Mouse (Mus musculus) forebrain, embryonic 13.5 days (tissue): ENCODE results near the gene Tob1. TPM values are rescaled to one million over a fixed set of nuclear protein-coding genes. Genes with fewer than 3 reads are reported as not detected.

Experiments used
- ATAC-seq: fragments of 200-750 bp; cut with Nextera tagmentation; 2 replicates; pipeline ENCODE4 v1.8.0; 2017
- H3K27ac ChIP-seq: fragments of 300-500 bp; sonication (generic); 2 replicates; pipeline ENCODE4 v1.5.1; 2015; ENCODE audit warnings: inconsistent platforms, mild to moderate bottlenecking, moderate library complexity
- H3K27me3 ChIP-seq: fragments of 300-500 bp; sonication (generic); 2 replicates; pipeline ENCODE4 v1.6.1; 2015; ENCODE audit warnings: mild to moderate bottlenecking, inconsistent platforms
- H3K36me3 ChIP-seq: fragments of 300-500 bp; sonication (generic); 2 replicates; pipeline ENCODE4 v1.6.1; 2015; ENCODE audit warnings: mild to moderate bottlenecking, inconsistent platforms; ENCODE audit not compliant: poor library complexity, severe bottlenecking
- H3K4me1 ChIP-seq: fragments of 300-500 bp; sonication (generic); 2 replicates; pipeline ENCODE4 v1.6.1; 2015; ENCODE audit warnings: inconsistent platforms
- H3K4me2 ChIP-seq: fragments of 300-500 bp; sonication (generic); 2 replicates; pipeline ENCODE4 v1.6.1; 2015; ENCODE audit warnings: inconsistent platforms, mild to moderate bottlenecking, moderate library complexity
- H3K4me3 ChIP-seq: fragments of 300-500 bp; sonication (generic); 2 replicates; pipeline ENCODE4 v1.5.1; 2015; ENCODE audit warnings: mild to moderate bottlenecking, inconsistent platforms
- H3K9ac ChIP-seq: fragments of 300-500 bp; sonication (generic); 2 replicates; pipeline ENCODE4 v1.6.1; 2015; ENCODE audit warnings: mild to moderate bottlenecking, inconsistent platforms
- H3K9me3 ChIP-seq: fragments of 300-500 bp; sonication (generic); replicated peaks from 2 replicates; pipeline ENCODE4 v1.6.1; 2016; ENCODE audit warnings: inconsistent platforms
- WGBS: fragments of 180-500 bp; shearing (Covaris S2); methylation state at CpG from one replicate; pipeline ENCODE4 v1.1.7; 2015; 5-methylcytosine and 5-hydroxymethylcytosine counted together
- polyA plus RNA-seq: library from polyadenylated mRNA; unstranded; fragments of >200 nt; fragmentation: Nextera tagmentation; extraction: Ambion mirVana; gene quantifications from 2 replicates; pipeline ENCODE4 v1.2.1, GENCODE M21; 2015

The Tob1 gene
- polyA plus RNA-seq, 1 experiment from 2014 or later: 41.0 TPM

GRCm38 (mm10) chr11:94255733-94256132 lies 44.5 kb downstream of the Tob1 start:
- H3K9me3 ChIP-seq: no peaks in the 10 kb centered on the region
- no peak overlapping the region for H3K4me2 ChIP-seq
- H3K36me3 ChIP-seq: no peaks in the 10 kb centered on the region
- no peak overlapping the region for H3K9ac ChIP-seq
- no peak overlapping the region for H3K4me3 ChIP-seq
- peak; percentile 65; the same call in 1 of the 2 replicates for ATAC-seq
- H3K4me1 ChIP-seq: peaks cover 6% of the 10 kb centered on the region; the same call in 1 of the 2 replicates
- 57% methylated on average over 5 of the region's 5 CpGs for WGBS
- no peaks in the 10 kb centered on the region for H3K27me3 ChIP-seq
- no peak overlapping the region for H3K27ac ChIP-seq

GRCm38 (mm10) chr11:94257987-94258386 lies 46.7 kb downstream of the Tob1 start:
- no peak overlapping the region for H3K27ac ChIP-seq
- WGBS: 61% methylated on average over 14 of the region's 14 CpGs
- no peaks in the 10 kb centered on the region for H3K36me3 ChIP-seq
- H3K9me3 ChIP-seq: no peaks in the 10 kb centered on the region
- H3K4me3 ChIP-seq: no peak overlapping the region
- H3K4me2 ChIP-seq: no peak overlapping the region
- no peak overlapping the region for H3K9ac ChIP-seq
- H3K4me1 ChIP-seq: peaks cover 6% of the 10 kb centered on the region; the same call in 1 of the 2 replicates
- no peaks in the 10 kb centered on the region for H3K27me3 ChIP-seq
- peak; percentile 74; the same call in 1 of the 2 replicates for ATAC-seq

DNA sequence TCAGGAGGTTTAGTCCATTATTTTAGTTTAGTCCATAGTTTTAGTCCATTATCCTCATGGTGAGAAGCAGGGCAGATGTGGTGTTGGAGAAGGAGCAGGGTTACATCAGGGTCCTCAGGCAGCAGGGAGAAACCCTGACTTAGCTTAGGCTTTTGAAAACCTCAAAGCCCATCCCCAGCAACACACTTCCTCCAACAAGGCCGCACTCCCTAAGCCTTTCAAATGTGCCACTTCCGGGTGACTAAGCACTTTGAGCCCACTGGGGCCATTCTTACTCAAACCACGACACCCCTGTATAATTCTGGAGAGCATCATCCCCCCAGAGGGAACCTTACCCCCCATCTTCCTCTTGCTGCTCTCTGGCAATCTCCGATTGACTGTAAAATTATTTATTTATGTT lies 48.6 kb downstream of the Tob1 start:
- ATAC-seq: no peak
- Histone ChIP-seq H3K27me3 (no peaks in the 10 kb centered on the region), H3K27ac (no peak overlapping the region), H3K4me2 (no peak overlapping the region), H3K36me3 (no peaks in the 10 kb centered on the region), H3K4me1 (peaks cover 6% of the 10 kb centered on the region; the same call in 1 of the 2 replicates), H3K9ac (no peak overlapping the region), H3K9me3 (no peaks in the 10 kb centered on the region), H3K4me3 (no peak overlapping the region)
- WGBS: 42% methylated on average over 4 of the region's 4 CpGs

DNA sequence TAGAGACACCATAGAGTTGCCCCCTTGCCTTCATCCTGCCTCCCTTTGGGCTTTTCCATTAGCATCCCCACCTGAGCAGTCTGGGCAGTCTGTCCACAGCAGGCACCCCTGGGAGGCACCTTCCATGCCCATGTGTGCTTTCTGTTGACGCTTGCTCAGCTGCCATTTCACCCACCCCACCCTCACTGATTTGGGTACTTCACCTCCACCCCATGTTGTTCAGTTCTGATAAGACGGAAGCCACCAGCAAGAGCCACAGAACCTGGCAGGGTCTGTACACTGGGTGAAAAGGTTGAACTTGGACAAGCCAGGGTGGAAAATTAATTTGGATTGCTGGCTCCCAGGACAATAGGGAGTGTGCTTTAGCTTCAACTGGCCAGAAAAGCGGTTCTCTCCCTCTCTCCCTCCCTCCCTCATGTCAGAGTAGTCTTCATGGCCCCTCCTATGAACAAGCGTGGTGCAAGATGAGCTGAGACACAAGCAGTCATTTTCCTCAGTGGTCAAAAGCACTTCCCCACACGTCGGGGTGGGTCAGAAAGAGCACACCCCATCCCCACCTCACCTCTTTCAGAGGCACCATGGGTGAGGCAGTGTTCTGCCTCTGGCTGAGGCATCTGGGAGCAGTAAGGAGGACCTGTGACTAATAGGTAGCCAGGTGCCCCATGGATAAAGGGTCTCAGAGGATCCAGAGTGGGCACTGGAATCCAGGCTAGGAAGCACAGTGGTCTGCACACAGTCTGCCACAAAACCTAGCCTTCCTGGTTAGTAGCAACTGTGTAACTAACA lies 50.5 kb downstream of the Tob1 start:
- Histone ChIP-seq H3K4me1 (peaks cover 13% of the 10 kb centered on the region), H3K27me3 (no peaks in the 10 kb centered on the region), H3K36me3 (no peaks in the 10 kb centered on the region), H3K9ac (no peak overlapping the region), H3K27ac (no peak overlapping the region), H3K4me3 (no peak overlapping the region), H3K9me3 (no peaks in the 10 kb centered on the region), H3K4me2 (no peak overlapping the region)
- ATAC-seq: no peak
- WGBS: 82% methylated on average over 6 of the region's 6 CpGs

Other genes with a start within 250 kb of the Tob1 start
- 455 and 467 TPM in 2 replicates for gene Gm20390, start 243.2 kb upstream of the Tob1 start, polyA plus RNA-seq
- 319 and 332 TPM in 2 replicates for gene Nme1, start 242.9 kb upstream of the Tob1 start, polyA plus RNA-seq
- 89.3 and 93.1 TPM in 2 replicates for gene Spag9, start 215.4 kb upstream of the Tob1 start, polyA plus RNA-seq
- 3.7 and 4.6 TPM in 2 replicates for gene Wfikkn2, start 34.6 kb downstream of the Tob1 start, polyA plus RNA-seq
- 0.68 TPM in 1 of 2 replicates, not detected in the other for gene Gm21885, start 70.4 kb downstream of the Tob1 start, polyA plus RNA-seq
- gene Luc7l3, start 110.5 kb downstream of the Tob1 start, polyA plus RNA-seq: 164 and 173 TPM in 2 replicates
- 10.5 and 10.6 TPM in 2 replicates for gene Ankrd40, start 116.5 kb downstream of the Tob1 start, polyA plus RNA-seq
- 0.31 and 0.54 TPM in 2 replicates for gene Abcc3, start 181.5 kb downstream of the Tob1 start, polyA plus RNA-seq